Mouse (Mus musculus) cerebellum, postnatal 14 days (tissue): ENCODE measurements around the gene Gm6370.
"Not testable (repeated sequence)": the region's sequence is repeated elsewhere in the genome, so short reads cannot be mapped to it uniquely, and the experiment has no call there.

Experiments
- DNase-seq, 2 experiments: peaks; one replicate each; pipeline ENCODE4 v3.0.0; 2021; ENCODE audit warnings: mixed read lengths in 2 of 2

Gm6370 gene

GRCm38 (mm10) chr5:146491063-146491462 lies at the start of gene Gm6370:
Gm6370 (plus strand) TSS chr5:146491363.
- DNase-seq, result not testable (repeated sequence)

GRCm38 (mm10) chr5:146442767-146443166 lies 48.4 kb upstream of the Gm6370 start:
- no peak for DNase-seq

- DNase-seq, result no peak
Observed at GRCm38 (mm10) chr5:146446633-146447032, 44.5 kb upstream of the Gm6370 start.

GRCm38 (mm10) chr5:146451592-146452254 lies 39.4 kb upstream of the Gm6370 start:
- no peak for DNase-seq

DNA sequence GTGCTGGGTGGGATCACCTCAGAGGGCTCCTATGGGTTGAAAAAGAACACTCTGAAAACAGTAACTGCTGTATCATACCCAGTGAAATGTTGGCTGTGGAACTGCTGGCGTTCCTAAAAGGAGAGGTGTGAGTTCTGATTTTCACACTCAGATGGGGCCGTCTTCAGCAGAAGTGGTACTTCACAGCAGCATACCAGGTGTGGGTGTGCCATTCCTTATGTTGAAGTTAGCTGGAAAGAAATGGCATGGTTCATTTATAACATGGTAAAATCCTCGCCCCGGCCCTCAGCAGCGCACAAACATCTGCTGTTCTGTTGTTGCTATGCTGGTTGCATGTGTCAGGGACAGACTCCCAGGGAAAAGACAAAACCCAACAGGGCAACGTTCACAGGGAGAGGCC lies 37.6 kb upstream of the Gm6370 start:
- DNase-seq, result no peak

- no peak for DNase-seq
Observed at GRCm38 (mm10) chr5:146461612-146462011, 29.6 kb upstream of the Gm6370 start.

DNA sequence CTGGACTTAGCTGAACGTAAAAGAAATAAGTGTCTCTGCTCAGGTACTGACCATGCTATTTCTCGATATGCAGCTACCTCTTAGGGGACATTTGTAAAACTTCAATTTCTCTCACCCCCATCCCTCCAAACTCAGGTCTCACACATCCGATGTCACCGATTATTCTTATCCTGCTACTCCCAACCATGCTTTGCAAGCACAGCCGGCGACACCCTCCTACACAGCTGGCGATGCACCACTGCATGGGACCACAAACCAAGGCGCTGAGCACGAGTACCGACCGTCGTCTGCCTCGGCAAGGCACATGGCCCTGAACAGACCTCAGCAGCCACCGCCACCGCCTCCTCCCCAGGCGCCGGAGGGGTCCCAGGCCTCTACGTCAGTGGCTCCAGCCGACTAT lies 24.5 kb upstream of the Gm6370 start:
- no peak for DNase-seq

- DNase-seq, result peak; percentile 73
Observed at GRCm38 (mm10) chr5:146468311-146468710, 22.9 kb upstream of the Gm6370 start.

DNA sequence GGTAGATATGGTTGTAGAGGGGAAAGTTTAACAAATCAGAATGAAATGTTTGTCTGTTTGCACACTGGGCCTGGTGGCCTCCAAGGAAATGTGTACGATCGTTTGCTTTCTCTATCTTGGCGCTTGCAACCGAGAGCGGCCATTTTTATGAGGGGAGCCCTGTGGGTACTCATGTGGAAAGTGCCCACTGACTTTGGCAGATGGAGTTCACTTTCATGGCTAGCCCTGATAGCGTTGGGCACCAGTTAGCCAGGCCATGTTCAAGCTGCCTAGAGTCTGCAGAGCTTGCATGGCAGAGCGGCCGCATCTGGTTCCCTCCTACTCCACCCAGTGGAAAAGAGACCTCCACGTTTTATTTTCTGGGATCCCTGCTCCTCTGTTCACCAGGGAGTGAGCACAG lies 20.3 kb upstream of the Gm6370 start:
- peak; percentile 39 to 45 for DNase-seq

DNA sequence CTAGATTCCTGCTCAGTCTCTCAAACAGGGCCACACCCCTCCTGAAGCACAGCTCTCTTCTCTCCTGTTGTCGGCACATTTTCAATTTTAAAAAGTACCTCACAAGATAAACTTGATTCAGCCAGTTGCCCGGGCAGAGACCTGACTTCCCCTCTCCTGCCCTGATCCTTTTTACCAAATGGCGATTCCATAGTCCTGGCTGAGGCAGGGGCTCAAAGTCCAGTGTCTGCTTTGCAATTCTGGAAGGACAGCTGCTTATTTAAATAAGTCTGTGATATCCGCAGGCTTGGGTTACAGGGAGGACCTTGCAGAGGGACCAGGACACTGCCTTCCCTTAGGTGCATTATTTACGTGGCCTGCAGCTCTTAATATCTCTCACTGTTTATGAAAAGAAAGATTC lies 19.9 kb upstream of the Gm6370 start:
- no peak for DNase-seq

- DNase-seq, result no peak
Observed at GRCm38 (mm10) chr5:146471821-146472220, 19.3 kb upstream of the Gm6370 start.

GRCm38 (mm10) chr5:146479564-146479963 lies 11.6 kb upstream of the Gm6370 start:
- DNase-seq, result peak; percentile 70 to 75

GRCm38 (mm10) chr5:146481665-146482064 lies 9.5 kb upstream of the Gm6370 start, which contains the start of gene Gm6408:
Gm6408 (plus strand) TSS chr5:146481965.
- DNase-seq, result not testable (repeated sequence)

- DNase-seq, result peak; percentile 60 to 75
Observed at GRCm38 (mm10) chr5:146488959-146489358, 2.2 kb upstream of the Gm6370 start.

DNA sequence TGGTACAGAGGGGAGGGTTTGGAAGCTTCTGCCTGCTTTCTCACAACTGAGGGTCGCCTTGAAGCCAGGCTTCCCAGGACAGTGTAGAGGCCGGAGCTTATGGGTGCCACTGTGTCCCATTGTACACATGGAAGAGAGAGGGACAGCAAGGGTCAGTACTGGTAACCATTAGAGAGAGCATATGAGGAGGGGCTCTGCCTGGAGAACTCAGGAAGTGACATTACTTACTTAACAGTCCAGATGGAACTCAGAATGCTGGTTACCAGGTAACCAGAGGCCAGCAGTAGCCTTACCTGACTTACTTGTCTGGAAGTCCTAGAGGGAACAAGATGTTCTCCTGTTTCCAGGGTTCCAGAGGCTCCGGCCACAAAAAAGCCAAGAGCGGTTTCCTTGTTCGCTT lies 10.9 kb downstream of the Gm6370 start, which contains the start of gene 4930449I24Rik:
4930449I24Rik (plus strand) TSS at position 301 of the 400 bp plus-strand sequence.
- DNase-seq, result not testable (repeated sequence)

- not testable (repeated sequence) for DNase-seq
Observed at GRCm38 (mm10) chr5:146513823-146514222, 22.7 kb downstream of the Gm6370 start, which contains the start of gene Gm3402. Gm3402 (plus strand) TSS chr5:146514123.

DNA sequence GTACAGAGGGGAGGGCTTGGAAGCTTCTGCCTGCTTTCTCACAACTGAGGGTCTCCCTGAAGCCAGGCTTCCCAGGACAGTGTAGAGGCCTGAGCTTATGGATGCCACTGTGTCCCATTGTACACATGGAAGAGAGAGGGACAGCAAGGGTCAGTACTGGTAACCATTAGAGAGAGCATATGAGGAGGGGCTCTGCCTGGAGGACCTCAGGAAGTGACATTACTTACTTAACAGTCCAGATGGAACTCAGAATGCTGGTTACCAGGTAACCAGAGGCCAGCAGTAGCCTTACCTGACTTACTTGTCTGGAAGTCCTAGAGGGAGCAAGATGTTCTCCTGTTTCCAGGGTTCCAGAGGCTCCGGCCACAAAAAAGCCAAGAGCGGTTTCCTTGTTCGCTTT lies 34.3 kb downstream of the Gm6370 start, which contains the start of gene Gm3404:
Gm3404 (plus strand) TSS at position 301 of the 400 bp plus-strand sequence.
- not testable (repeated sequence) for DNase-seq

GRCm38 (mm10) chr5:146537347-146537746 lies 46.2 kb downstream of the Gm6370 start, which contains the start of gene Gm3409:
Gm3409 (plus strand) TSS chr5:146537647.
- not testable (repeated sequence) for DNase-seq
